Mouse (Mus musculus) testis, postnatal 14 days (tissue): ENCODE data around the gene N4bp1.

Experiments
- DNase-seq: peaks from one replicate; pipeline ENCODE4 v3.0.0; 2021; ENCODE audit warnings: low spot score

Gene N4bp1

DNA sequence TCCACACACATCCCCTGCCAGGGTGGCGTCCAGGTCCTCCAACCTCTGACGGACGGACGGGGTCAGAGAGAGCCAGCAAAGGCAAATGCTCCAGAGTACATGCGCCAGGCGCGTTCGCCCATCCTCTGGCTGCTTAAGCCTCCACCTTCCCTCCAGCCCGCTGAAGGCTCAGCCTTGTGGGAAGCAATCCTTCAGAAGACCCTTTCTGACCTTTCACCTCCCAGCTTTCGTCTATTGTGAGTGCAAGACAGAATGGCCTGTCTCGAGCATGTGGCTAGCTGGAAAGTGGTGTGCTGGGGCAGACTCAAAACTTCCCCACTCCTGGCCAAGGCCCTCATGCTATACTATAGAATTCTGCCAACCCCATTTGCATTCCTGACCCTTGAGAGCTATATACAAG is 30.4 kb downstream of the N4bp1 start:
- no peak for DNase-seq

DNA sequence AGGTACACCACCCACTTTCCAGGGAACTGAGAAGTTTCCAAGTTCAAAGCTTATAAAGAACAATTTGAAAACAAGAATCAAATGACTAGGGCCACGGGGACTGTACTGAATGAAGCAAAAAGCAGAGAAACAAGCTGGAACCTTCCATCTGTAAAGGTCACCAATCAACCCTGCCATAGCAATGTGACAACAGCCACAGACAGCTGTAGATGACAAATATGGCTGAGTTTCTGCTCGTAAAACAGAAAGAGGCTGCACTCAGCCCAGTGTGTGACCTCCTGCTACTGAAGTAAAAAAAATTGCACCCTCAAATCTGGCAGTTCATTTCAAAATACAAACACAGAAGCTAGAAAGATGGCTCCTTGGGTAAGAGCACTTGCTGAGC is 31.1 kb downstream of the N4bp1 start:
- DNase-seq, result no peak

DNA sequence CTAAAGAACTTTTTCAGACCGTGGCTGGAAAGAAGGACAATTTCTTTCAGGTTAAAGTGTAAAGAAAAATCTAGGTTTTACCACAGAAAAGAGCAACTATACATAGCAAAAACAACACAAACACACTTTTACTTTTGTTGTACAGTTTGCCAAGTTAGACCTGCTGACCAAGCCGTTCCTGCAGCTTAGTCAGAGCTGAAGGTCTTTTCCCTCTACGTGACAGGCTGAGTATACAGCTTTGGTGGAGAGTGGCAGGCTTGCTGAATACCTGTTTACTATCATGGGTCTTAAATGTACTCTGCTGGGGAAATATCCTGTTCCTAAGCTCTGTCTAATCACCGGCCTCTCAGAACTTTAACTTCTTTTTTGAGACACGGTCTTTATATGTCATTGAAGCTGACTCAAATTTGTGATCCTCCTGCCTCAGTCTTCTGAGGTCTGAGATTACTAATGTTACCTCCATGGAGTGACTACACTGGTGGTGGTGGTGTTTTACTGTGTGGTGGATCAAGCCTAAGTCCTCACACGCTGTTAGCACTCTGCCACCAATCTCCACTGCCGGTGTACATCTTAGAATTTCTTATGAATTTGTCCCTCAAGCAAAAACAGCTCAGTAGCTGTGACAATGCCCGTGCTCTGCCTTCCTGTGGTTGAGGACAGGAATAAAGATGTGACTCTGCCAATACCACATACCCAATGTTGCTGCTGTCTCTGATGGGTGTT is 31.6 kb downstream of the N4bp1 start:
- DNase-seq, result no peak

DNA sequence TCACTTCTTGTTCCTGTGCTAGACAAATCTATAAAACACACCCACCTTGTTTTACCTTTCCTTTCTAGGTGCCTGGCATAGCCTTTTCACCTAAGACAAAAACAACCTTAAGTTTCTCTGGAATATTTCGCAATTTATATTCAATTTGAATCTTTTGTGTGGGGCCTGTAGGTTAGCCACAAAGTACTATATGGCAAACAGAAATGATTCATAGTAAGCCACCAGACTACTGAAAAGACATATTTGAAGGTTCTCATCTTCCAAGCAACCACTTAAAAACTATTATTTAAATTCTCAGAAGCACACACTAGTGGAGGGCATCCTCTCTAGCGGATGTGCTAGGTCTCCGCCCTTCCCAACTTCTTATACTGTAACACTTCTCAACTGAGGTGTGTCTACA is 32.6 kb downstream of the N4bp1 start:
- DNase-seq, result no peak

DNA sequence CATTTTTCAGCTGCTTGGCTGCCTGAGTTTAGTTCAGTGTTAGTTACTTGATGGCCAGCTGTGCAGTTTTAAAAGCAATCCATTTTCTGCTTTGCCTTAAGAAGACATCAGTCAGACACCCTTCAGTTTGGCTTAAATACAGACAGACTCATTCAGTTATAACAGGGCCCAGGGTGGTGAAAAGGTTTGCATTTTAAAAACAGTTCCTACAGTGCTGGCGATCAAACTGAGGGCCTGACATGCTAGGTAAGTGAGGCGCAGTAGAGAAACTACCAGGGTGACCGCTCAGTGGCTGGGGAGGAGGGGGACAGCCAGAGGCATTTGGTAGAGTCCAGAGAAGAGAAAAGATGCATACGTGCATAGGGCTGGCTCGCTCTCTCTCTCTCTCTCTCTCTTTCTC is 36.2 kb downstream of the N4bp1 start:
- DNase-seq, result no peak

DNA sequence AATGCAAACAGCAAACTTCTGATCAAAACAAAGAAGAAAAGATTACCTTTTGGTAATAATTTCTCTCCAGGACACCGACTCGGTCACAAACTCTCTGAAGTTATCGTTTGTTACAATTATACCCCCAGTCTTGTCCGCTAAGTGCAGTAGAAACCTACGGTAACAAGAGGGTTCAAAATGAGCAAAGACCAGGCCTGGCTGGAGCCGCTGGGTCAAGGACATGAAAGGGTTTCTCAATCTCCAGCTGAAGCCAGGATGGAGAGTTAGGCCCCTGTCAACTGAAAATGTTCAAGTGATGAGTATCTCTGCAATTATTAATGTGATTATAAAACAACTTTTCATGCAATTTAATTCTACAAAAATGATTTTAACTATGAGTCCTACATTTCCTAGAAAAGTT is 36.7 kb downstream of the N4bp1 start:
- DNase-seq, result no peak

DNA sequence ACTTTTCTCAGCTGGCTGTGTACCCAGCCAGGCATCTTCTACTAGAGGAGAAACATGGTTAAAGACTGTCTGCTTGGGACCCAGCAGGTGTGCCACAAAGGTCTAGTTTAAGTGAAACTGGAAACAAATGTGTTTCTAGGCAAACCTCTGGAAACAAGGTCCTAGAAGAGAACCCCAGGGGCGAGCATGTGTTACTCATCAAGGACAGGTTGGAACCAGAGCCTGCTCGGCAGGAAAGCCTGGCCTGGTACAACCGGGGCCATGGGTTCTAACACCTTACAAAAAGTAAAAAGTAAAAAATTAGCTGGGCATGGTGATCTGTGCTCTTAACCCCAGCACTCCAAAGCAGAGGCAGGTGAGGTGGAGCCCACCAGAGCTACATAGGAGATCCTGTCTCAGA is 38.0 kb downstream of the N4bp1 start:
- no peak for DNase-seq

DNA sequence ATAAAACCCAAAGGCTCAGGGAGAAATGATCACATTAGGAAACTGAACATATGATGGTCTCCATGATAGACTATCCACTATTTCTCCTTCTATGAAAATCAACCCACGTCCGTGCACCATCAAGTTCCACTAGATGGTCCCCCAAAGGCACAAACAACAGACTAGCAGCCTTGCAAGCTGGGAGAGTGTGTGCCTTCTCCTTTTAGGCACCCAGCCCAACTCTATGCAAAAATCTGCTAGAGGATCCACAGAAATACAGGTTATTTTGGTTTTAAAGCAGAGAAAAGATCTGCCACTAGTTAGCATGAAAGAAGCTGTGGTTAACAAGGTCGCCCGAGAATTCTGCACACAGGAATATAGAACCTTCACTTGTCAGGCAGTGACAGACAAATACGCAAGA is 39.2 kb downstream of the N4bp1 start:
- DNase-seq, result no peak

DNA sequence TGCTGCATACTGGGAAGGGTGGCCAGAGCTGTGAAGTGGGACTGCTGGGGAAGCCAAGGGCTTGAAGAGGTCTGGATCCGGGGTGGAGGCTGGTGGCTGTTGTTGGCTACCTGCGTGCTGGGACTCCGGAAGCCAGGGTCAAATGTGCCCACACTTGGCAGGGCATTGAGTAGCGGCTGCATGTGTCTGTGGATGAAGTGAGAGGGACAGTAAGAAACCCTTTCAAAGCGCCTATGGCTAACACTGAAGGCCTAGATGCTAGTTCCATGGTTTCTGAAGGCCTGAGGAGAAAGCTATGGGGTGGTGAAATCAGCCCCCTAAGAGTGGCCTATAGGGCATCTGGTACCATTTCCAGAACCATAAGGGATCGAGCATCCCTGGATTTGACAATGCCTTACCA is 40.2 kb downstream of the N4bp1 start:
- no peak for DNase-seq

DNA sequence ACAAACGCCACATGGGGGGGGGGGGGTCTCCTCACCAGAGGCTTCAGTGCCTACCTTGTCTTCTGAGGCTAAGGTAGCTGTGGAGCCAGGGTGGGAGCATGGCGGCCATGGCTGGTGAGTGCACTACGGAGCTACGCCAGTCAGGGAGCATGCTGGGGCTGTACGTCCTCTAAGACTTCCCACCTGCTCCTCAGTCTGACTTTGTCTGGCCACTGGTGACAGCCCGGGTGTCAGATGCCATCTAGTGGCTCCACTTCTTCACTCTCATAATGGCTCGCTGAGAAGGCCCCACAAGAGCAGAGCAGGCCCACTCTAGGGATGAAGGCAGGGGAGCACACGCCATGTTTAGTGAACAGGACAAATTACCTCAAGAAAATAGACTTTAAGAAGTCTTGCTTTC is 41.2 kb downstream of the N4bp1 start:
- no peak for DNase-seq

DNA sequence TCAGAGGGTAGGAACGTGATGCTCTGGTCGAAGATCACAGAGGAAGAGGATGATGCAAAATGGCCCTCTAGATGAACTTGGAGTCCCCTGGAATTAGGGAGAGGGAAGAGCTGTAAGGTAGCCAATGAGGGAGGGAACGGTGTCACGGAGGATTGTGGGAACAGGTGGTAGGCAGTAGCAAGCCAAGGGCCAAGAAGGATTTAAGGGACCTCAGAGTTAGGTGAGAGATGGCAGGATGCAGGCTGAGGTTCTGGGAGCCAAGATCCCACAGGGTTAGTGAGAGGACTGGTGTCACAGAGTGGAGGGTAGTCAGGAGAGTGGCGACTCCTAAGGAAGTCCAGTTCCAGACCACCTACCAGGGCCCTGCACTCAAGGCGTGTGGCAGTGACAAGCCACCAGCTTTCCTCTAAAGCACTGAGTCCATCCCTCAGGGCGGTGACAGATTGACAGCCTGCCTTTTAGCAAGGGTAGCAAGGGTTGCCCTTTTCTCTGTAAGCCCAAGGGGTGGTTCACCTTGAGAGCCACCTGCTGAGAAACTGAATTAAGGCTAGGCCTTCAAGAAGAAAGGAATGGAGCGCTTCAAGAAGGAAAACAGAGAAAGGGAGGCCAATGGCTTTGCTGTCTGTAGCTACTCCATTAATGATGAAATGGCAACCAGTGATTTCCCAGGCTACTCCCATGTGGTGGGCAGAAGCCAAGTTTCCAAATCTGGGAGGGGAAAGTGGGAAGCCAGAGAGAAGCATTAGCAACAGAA is 43.3 kb downstream of the N4bp1 start:
- DNase-seq, result no peak

DNA sequence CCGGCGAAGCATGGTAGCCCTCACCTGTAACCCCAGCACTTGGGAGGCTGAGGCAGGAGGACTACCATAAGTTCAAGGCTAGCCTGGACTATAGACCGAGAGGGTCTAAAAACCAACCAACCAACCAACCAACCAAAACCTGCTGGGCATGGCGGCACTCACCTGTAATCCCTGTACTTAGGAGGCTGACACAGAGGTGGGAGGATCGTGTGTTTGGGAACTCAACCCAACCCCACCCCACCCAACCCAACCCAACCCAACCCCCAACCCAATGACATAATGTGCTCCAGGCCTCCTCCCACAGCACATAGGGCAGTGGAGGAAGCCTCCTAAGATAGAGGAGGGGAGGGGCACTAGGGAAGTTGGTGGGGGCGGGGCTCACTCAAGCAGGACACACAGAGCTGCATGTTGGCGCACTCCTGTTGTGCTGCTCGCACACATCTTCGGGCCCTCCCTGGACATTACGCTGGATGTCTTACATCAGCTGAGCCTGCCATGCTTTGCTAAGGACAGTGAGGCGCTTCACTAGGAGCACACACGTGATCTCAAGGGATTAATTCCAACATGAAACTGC is 44.9 kb downstream of the N4bp1 start:
- no peak for DNase-seq

DNA sequence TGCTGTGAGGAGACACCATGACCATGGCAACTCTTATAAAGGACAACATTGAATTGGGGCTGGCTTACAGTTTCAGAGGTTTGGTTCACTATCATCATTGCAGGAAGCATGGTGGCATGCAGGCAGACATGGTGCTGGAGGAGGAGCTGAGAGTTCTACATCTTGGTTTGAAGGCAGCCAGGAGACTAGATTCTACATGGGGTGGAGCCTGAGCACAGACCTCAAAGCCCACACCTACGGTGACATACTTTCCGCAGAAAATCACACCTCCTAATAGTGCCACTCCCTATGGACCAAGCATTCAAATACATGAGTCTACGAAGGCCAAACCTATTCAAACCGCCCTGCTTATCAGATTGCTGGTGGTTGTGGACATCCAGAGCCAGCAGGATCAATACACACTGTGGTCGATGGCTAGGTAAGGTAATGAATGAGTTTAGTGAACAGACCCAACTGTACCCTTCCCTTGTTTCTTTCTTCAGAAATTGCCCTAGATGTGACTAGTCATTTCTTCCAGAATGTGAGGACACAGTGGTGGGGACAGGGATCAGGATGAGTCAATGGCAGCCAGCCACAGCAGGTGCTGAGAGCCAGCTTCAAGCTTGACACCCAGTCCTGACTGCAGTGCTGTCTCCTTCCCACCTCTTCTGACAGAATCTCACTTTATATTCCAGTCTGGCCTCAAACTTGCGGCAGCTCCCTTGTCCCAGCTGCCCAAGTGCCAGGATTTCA is 46.2 kb downstream of the N4bp1 start:
- DNase-seq, result no peak

DNA sequence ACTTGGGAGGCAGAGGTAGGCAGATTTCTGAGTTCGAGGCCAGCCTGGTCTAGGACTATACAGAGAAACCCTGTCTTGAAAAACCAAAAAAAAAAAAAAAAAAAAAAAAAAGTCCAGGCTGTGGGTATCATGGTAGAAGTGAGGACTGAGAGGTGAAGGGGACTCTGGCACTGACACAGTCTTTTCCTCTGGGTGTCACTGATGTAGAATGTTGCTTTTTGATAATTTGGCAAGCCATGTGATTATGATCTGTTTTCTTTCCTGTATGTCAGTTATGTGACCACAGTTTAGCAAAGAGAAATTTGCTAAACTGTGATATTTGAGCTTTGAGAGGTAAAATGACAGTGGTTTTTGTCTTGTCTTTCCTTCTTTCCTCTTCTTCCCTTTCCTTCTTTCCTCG is 47.8 kb downstream of the N4bp1 start:
- no peak for DNase-seq

DNA sequence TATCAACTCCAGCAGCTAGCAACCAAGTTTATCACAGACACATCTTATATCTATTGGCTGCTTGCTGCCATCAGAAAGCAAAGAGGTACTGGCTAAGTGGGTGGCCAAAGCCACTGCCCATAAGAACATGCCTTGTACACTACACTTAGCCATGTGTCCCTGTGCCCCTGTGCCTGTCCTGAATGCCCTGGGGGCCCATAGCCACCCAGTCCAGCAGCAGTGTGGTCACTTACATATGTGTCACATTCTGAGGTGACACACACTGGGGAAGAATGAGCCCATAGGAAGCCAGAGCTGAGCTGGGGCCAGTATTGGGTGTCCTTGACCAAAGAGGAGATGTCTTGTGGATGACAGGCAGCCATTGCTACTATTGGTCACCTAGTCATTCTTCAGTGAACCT is 49.2 kb downstream of the N4bp1 start:
- no peak for DNase-seq

DNA sequence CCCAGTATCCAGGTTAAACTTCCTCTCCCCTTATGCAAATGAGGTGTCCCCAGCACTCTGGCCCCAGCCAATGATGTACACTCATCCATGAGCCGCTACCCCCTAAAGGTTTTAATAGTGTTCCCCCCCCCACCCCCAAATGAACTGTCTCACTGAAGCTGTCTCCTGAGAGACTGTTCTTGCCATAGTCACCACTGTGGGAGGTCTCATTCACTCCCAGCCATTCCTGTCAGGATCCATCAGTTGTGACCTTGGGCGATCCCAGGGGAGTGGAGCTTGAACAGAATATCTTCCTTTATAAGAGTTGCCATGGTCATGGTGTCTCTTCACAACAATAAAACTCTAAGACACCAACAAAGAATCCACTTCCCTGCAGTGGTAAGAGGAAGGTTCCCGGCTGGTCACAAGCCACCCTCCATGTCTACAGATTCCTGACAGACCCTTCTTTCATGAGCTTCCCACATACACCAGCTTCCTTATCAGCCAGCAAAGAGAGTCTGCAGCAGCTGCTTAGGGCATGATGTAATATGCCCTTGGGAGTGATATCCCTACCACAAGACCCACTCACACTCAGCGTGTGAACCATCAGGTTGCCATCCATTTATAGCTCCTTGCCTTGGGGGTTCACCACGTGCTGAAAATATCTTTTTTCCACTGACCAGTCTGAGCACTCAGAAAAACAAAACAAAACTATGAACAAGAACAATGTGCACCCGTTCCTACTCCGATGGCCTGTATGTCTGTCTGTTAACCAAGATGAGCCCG is 50.4 kb downstream of the N4bp1 start:
- DNase-seq, result no peak

DNA sequence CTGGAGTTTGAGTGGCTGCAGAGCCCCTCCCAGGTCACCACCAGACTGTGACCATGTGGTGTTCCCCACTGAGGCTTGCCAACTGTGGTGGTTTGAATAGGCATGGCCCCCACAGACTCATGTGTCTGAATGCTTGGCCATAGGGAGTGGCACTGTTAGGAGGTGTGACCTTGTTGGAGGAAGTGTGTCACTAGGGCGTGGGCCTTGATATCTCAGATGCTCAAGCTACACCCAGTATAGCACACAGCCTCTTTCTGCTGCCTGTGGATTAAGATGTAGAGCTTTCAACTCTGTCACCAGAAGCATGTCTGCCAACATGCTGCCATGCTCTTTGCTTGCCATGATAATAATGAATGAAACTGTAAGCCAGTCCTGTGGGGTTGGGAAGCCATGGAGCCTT is 51.1 kb downstream of the N4bp1 start:
- DNase-seq, result no peak

DNA sequence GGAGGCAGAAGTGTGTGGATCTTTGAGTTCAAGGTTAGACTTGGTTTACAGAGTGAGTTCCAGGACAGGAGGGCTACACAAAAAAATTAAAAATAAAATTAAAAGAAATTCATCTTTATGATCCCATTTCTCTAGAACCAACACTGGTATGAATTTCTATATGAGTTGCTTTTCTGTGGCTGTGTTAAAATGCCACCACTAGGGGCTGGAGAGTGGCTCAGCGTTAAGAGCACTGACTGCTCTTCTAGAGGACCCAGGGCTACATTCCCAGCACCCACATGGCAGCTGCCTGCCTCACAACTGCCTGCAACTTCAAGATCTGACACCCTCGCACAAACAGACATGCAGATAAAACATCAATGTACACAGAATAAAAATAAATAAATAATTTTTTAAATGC is 56.1 kb downstream of the N4bp1 start:
- no peak for DNase-seq

DNA sequence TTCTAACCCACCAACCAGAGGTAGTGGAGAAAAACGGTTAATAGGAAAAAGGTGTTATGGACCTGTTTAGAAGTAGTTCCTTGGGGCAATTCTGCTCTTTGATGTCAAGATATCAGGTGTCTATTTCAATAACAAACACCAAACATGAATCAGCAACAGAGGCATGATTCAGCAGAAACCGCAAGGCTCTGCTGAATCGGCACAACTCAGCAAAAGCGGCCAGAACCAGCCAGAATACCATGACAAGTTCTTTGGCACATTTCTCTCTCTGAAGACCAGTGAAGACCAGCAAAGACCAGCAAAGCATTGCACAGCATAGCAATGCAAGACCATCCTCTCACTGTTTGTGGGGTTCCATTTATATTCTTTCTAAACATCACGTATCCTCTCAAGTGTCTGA is 57.9 kb downstream of the N4bp1 start:
- DNase-seq, result no peak

DNA sequence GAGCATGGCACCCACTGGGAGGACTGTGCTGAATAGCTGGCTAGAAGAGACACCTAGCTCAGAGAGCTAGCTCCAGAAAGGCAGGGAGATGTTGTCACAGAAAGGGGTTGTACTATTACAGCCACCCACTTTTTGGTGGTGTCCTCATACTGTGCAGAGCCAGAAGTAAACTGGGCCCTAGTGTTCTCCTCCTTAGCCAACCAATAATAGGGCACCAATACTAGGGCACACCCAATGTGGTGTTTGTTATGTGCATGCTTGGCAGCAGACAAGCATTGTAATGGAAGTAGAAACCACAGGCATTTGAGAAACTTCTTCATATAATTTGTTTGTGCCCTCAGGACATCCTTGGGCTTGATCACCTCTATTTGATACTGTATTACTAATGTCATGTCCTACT is 58.5 kb downstream of the N4bp1 start:
- no peak for DNase-seq

DNA sequence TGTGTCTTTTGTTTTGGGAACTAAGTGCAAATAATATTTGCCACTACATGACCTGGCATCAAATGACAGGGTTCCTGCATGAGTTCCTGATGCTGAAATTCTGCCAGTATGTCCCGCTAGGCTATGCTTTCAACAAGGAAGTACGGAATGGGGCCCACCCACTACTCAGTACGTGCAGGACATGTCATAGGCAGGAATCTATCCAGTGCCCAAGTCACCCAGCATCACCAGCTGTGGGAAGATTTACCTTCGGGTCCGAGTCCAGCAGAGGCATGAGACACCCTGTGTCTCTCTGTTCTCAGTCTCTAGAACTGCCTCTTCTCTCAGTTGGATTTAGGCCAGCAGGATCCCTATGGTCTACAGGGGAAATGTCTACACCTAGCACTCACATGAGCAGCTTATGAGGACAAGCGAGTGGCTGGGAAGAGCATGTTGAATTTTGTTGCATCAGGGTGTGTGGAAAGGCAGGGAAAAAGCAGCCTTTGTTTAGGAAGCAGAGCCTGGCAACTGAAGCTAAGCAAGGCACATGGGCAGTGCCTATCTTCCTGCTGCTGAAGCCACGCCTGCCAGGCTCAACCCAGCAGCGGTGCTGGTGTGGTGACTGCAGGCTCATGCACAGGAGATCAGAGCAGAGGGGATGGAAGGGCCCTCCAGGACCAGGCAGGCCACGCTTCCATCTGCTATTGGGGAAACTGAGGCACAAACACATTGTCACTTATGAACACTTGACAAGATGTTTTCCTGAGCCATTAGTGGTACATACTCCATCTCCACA is 59.2 kb downstream of the N4bp1 start:
- no peak for DNase-seq
